Mouse (Mus musculus): ENCODE measurements around the gene Dlg1. TPM values are rescaled to one million over a fixed set of nuclear protein-coding genes. Genes with fewer than 3 reads are reported as not detected.

Dlg1 gene
- total and polyA plus RNA-seq, 3 experiments, result 11.2 to 109 (median 60.7) TPM

DNA sequence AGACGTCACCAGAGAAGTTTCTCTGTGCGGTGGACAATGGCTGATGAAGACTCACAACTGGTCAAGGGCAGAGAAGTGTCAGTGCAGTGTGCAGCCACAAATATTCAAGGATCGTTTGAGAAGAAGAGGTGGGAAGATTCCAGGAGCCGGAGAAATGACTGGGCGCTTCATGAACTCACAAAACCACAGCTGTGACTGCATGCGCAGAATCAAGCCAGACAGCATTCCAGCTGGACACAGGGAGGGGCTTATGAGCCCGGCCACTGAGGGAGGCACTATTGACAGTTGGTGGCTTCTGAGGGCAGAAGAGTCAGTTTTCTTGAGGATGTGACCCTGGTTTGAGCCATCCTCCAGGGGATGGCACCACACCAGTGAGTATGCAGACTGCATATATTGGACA is 24.9 kb upstream of the Dlg1 start:
- H3K9me3 ChIP-seq (replicated peaks), result no peaks in the 10 kb centered on the region
- ATAC-seq (ENCODE audit: extremely low read depth, insufficient number of reproducible peaks, low FRiP score, poor library complexity, severe bottlenecking) (no peak), DNase-seq (ENCODE audit: low spot score) (no peak)
- H3K36me3 ChIP-seq (replicated peaks), result no peaks in the 10 kb centered on the region
- peaks cover 27% of the 10 kb centered on the region for H3K27me3 ChIP-seq (ENCODE audit: insufficient read depth, low read length)
- H3K4me1 ChIP-seq (ENCODE audit: insufficient read depth, low read depth, low read length), result no peaks in the 10 kb centered on the region; the same call in 1 of the 2 replicates
- TF ChIP-seq CTCF (IDR thresholded peaks at IDR 0.05; ENCODE audit: low read depth, low read length) (no peak), POLR2AphosphoS5 (IDR thresholded peaks at IDR 0.05; ENCODE audit: insufficient replicate concordance, low read depth, low read length) (no peak), TAL1 (conservative IDR thresholded peaks at IDR 0.05; ENCODE audit: low read depth, low read length) (no peak), GATA1 (IDR thresholded peaks at IDR 0.05; ENCODE audit: borderline replicate concordance, low read length) (no peak), GATA2 (IDR thresholded peaks at IDR 0.05; ENCODE audit: borderline replicate concordance, low read depth, low read length) (no peak)
- no peak overlapping the region for H3K4me3 ChIP-seq (ENCODE audit: low read depth, low read length)

DNA sequence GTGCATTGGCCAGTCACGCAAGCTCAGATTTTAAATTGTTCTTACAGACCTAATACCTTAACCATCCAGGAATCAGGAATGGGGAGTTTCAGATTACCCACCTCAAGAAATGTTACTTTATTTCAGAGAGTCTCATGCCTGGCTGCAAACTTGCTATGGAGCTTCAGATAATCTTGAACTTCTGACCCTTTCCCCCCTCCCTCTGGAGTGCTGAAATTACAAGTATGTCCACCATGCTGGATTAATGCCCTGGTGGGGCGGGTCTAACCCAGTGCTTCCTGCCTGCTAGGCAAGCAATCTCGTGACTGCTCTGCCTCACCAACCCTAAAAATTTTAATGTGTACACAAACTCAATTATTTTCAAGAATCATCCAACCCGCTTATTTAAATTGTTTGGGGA is 23.3 kb upstream of the Dlg1 start:
- DNase-seq (ENCODE audit: low spot score), result no peak
- no peak for ATAC-seq (ENCODE audit: extremely low read depth, insufficient number of reproducible peaks, low FRiP score, poor library complexity, severe bottlenecking)

DNA sequence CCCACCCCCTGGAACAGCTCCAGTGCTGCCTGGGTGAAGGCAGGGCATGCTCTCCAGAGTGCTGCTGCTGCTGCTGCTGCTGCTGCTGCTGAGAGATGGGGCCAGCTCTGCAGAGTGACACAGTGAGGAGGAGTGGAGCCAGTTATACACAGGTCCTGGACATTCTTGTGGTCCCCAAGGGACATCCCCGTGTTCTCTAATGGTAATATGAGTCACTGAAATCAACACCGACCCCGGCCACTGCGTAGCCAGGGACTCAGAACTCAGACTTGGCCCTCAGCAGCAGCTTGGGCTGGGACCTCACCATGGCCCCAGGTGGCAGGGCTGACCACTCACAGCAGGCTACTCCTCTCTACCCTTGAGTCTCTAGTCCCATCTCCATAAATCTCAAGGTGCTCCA is 21.5 kb upstream of the Dlg1 start:
- no peak for DNase-seq (ENCODE audit: low spot score)
- Histone ChIP-seq H3K4me1 (ENCODE audit: insufficient read depth, low read depth, low read length) (no peaks in the 10 kb centered on the region; the same call in none of the 2 replicates), H3K4me3 (ENCODE audit: low read depth, low read length) (no peak overlapping the region), H3K36me3 (replicated peaks) (no peaks in the 10 kb centered on the region), H3K27me3 (ENCODE audit: insufficient read depth, low read length) (peaks cover 25% of the 10 kb centered on the region), H3K9me3 (replicated peaks) (peaks cover 12% of the 10 kb centered on the region)
- no peak for TF ChIP-seq TAL1 (conservative IDR thresholded peaks at IDR 0.05; ENCODE audit: low read depth, low read length)
- TF ChIP-seq GATA1 (IDR thresholded peaks at IDR 0.05; ENCODE audit: borderline replicate concordance, low read length), result no peak
- TF ChIP-seq POLR2AphosphoS5 (IDR thresholded peaks at IDR 0.05; ENCODE audit: insufficient replicate concordance, low read depth, low read length), result no peak
- no peak for TF ChIP-seq GATA2 (IDR thresholded peaks at IDR 0.05; ENCODE audit: borderline replicate concordance, low read depth, low read length)
- TF ChIP-seq CTCF (IDR thresholded peaks at IDR 0.05; ENCODE audit: low read depth, low read length), result no peak
- ATAC-seq (ENCODE audit: extremely low read depth, insufficient number of reproducible peaks, low FRiP score, poor library complexity, severe bottlenecking), result no peak

More for the DNA sequence above, 23.3 kb upstream of the Dlg1 start:
- no peak overlapping the region for H3K4me3 ChIP-seq (ENCODE audit: low read depth, low read length)
- no peak for TF ChIP-seq CTCF (IDR thresholded peaks at IDR 0.05; ENCODE audit: low read depth, low read length)
- no peak for TF ChIP-seq GATA2 (IDR thresholded peaks at IDR 0.05; ENCODE audit: borderline replicate concordance, low read depth, low read length)
- no peak for TF ChIP-seq GATA1 (IDR thresholded peaks at IDR 0.05; ENCODE audit: borderline replicate concordance, low read length)
- TF ChIP-seq TAL1 (conservative IDR thresholded peaks at IDR 0.05; ENCODE audit: low read depth, low read length), result no peak
- TF ChIP-seq POLR2AphosphoS5 (IDR thresholded peaks at IDR 0.05; ENCODE audit: insufficient replicate concordance, low read depth, low read length), result no peak
- H3K36me3 ChIP-seq (replicated peaks), result no peaks in the 10 kb centered on the region
- peaks cover 27% of the 10 kb centered on the region for H3K27me3 ChIP-seq (ENCODE audit: insufficient read depth, low read length)
- no peaks in the 10 kb centered on the region; the same call in 1 of the 2 replicates for H3K4me1 ChIP-seq (ENCODE audit: insufficient read depth, low read depth, low read length)
- peaks cover 9% of the 10 kb centered on the region for H3K9me3 ChIP-seq (replicated peaks)

DNA sequence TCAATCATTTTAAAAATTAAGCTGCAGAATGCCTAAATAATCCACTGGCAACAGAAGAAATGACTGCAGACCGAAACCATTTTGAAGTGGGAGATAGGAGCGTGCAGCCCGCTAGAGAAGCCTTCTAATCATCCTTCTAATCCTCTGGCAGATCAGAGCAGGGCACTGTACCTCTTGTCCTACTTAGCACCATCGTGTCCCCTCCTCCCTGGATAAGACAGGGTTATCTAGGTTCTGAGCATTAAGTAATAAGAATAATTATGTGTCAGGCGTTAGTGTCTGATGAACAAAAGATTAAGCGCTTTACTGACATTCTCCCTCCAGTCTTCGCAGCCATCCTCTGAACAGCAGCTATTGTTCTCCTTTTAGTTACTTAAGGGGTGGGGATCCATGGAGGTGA is 16.0 kb upstream of the Dlg1 start:
- Histone ChIP-seq H3K27me3 (ENCODE audit: insufficient read depth, low read length) (peaks cover 23% of the 10 kb centered on the region), H3K36me3 (replicated peaks) (no peaks in the 10 kb centered on the region), H3K4me3 (ENCODE audit: low read depth, low read length) (no peak overlapping the region), H3K4me1 (ENCODE audit: insufficient read depth, low read depth, low read length) (no peaks in the 10 kb centered on the region; the same call in 1 of the 2 replicates), H3K9me3 (replicated peaks) (peaks cover 12% of the 10 kb centered on the region)
- DNase-seq (ENCODE audit: low spot score), result no peak
- ATAC-seq (ENCODE audit: extremely low read depth, insufficient number of reproducible peaks, low FRiP score, poor library complexity, severe bottlenecking), result no peak
- no peak for TF ChIP-seq CTCF (IDR thresholded peaks at IDR 0.05; ENCODE audit: low read depth, low read length)
- TF ChIP-seq POLR2AphosphoS5 (IDR thresholded peaks at IDR 0.05; ENCODE audit: insufficient replicate concordance, low read depth, low read length), result no peak
- TF ChIP-seq GATA2 (IDR thresholded peaks at IDR 0.05; ENCODE audit: borderline replicate concordance, low read depth, low read length), result no peak
- TF ChIP-seq GATA1 (IDR thresholded peaks at IDR 0.05; ENCODE audit: borderline replicate concordance, low read length), result no peak
- no peak for TF ChIP-seq TAL1 (conservative IDR thresholded peaks at IDR 0.05; ENCODE audit: low read depth, low read length)

DNA sequence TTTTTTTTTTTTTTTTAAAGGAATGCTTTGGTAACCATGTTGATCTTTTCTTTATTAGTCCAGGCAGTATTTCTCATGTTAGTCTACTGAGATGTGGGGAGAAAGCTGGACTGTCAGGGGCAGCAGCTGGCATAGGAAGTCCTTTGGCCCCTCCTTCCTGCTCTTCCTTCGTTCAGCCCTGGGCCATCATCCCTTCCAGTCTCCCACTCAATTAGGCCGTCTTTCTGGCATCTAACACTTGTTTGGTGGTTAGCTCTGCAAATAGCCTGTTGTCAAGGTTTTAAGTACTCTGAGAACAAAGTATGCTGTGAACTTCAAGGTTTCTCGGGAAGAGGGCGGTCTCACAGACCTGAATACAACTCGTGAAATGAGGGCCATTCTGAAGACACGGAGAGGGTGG is 12.5 kb upstream of the Dlg1 start:
- peaks cover 32% of the 10 kb centered on the region for H3K27me3 ChIP-seq (ENCODE audit: insufficient read depth, low read length)
- ATAC-seq (ENCODE audit: extremely low read depth, insufficient number of reproducible peaks, low FRiP score, poor library complexity, severe bottlenecking), result no peak

DNA sequence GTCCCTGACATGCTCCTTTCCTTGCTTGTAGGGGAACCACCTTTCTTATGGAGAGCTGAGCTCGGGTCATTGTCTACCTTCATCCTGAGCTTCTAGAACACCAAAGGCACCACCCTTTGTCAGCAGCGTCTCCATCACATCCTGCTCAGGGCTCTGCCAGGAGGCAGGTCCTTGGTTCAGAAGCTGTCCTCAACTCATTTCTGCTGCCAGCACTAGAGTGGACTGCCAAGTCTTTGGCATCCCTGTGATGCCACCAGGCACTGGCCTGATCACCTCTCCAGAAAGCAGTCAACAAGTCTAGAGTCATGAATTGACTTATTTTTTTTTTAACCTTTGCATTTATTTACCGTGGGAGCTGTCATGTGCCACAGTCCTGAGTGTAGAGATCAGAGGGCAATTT is 11.7 kb upstream of the Dlg1 start:
- Histone ChIP-seq H3K36me3 (replicated peaks) (no peaks in the 10 kb centered on the region), H3K27me3 (ENCODE audit: insufficient read depth, low read length) (peaks cover 35% of the 10 kb centered on the region), H3K4me3 (ENCODE audit: low read depth, low read length) (no peak overlapping the region), H3K4me1 (ENCODE audit: insufficient read depth, low read depth, low read length) (peaks cover 3% of the 10 kb centered on the region; the same call in 1 of the 2 replicates), H3K9me3 (replicated peaks) (no peaks in the 10 kb centered on the region)
- ATAC-seq (ENCODE audit: extremely low read depth, insufficient number of reproducible peaks, low FRiP score, poor library complexity, severe bottlenecking), result no peak
- no peak for DNase-seq (ENCODE audit: low spot score)
- TF ChIP-seq CTCF (IDR thresholded peaks at IDR 0.05; ENCODE audit: low read depth, low read length) (no peak), POLR2AphosphoS5 (IDR thresholded peaks at IDR 0.05; ENCODE audit: insufficient replicate concordance, low read depth, low read length) (no peak), TAL1 (conservative IDR thresholded peaks at IDR 0.05; ENCODE audit: low read depth, low read length) (no peak), GATA2 (IDR thresholded peaks at IDR 0.05; ENCODE audit: borderline replicate concordance, low read depth, low read length) (no peak), GATA1 (IDR thresholded peaks at IDR 0.05; ENCODE audit: borderline replicate concordance, low read length) (no peak)

More for the DNA sequence above, 12.5 kb upstream of the Dlg1 start:
- no peak for DNase-seq (ENCODE audit: low spot score)
- H3K36me3 ChIP-seq (replicated peaks), result no peaks in the 10 kb centered on the region
- TF ChIP-seq GATA1 (IDR thresholded peaks at IDR 0.05; ENCODE audit: borderline replicate concordance, low read length), result no peak
- TF ChIP-seq CTCF (IDR thresholded peaks at IDR 0.05; ENCODE audit: low read depth, low read length), result no peak
- TF ChIP-seq TAL1 (conservative IDR thresholded peaks at IDR 0.05; ENCODE audit: low read depth, low read length), result no peak
- TF ChIP-seq POLR2AphosphoS5 (IDR thresholded peaks at IDR 0.05; ENCODE audit: insufficient replicate concordance, low read depth, low read length), result no peak
- TF ChIP-seq GATA2 (IDR thresholded peaks at IDR 0.05; ENCODE audit: borderline replicate concordance, low read depth, low read length), result no peak
- no peaks in the 10 kb centered on the region for H3K9me3 ChIP-seq (replicated peaks)
- H3K4me1 ChIP-seq (ENCODE audit: insufficient read depth, low read depth, low read length), result peaks cover 3% of the 10 kb centered on the region; the same call in 1 of the 2 replicates
- H3K4me3 ChIP-seq (ENCODE audit: low read depth, low read length), result no peak overlapping the region
